Mouse (Mus musculus) forebrain, embryonic 14.5 days (tissue): ENCODE data around the gene Gm10160. TPM values are rescaled to one million over a fixed set of nuclear protein-coding genes. Genes with fewer than 3 reads are reported as not detected.

Source experiments
- ATAC-seq: fragments of 200-750 bp; cut with Nextera tagmentation; 2 replicates; pipeline ENCODE4 v1.8.0; 2017; ENCODE audit warnings: mild to moderate bottlenecking, moderate library complexity
- DNase-seq: peaks from one replicate; pipeline ENCODE4 v3.0.0-alpha.2; 2015; ENCODE audit warnings: low spot score
- H3K27ac ChIP-seq: fragments of 300-500 bp; sonication (generic); 2 replicates; pipeline ENCODE4 v1.5.1; 2014; ENCODE audit warnings: low read depth, mild to moderate bottlenecking, control low read depth, low read length, moderate library complexity
- H3K27me3 ChIP-seq: fragments of 300-500 bp; sonication (generic); replicated peaks from 2 replicates; pipeline ENCODE4 v1.6.1; 2014; ENCODE audit warnings: low read length, control low read depth, mixed read lengths; ENCODE audit not compliant: control insufficient read depth, insufficient read depth
- H3K36me3 ChIP-seq: fragments of 300-500 bp; sonication (generic); 2 replicates; pipeline ENCODE4 v1.6.1; 2014; ENCODE audit warnings: low read length, control low read depth; ENCODE audit not compliant: control insufficient read depth, insufficient read depth
- H3K4me1 ChIP-seq: fragments of 300-500 bp; sonication (generic); 2 replicates; pipeline ENCODE4 v1.6.1; 2014; ENCODE audit warnings: antibody characterized with exemption, low read length, control low read depth; ENCODE audit not compliant: control insufficient read depth, insufficient read depth
- H3K4me2 ChIP-seq: fragments of 300-500 bp; sonication (generic); 2 replicates; pipeline ENCODE4 v1.6.1; 2014; ENCODE audit warnings: mild to moderate bottlenecking, control low read depth, low read length
- H3K4me3 ChIP-seq: fragments of 300-500 bp; sonication (generic); 2 replicates; pipeline ENCODE4 v1.5.1; 2014; ENCODE audit warnings: low read depth, low read length, control low read depth
- H3K9ac ChIP-seq: fragments of 300-500 bp; sonication (generic); 2 replicates; pipeline ENCODE4 v1.6.1; 2014; ENCODE audit warnings: mild to moderate bottlenecking, low read length, control low read depth, moderate library complexity
- H3K9me3 ChIP-seq: fragments of 300-500 bp; sonication (generic); replicated peaks from 2 replicates; pipeline ENCODE4 v1.6.1; 2016; ENCODE audit warnings: low read length, control low read depth, mixed read lengths; ENCODE audit not compliant: control insufficient read depth
- WGBS: fragments of 180-500 bp; shearing (Covaris S2); extraction: QIAGEN DNeasy Blood & Tissue Kit; methylation state at CpG from one replicate; pipeline ENCODE4 v1.1.7; 2014; 5-methylcytosine and 5-hydroxymethylcytosine counted together
- polyA plus RNA-seq: library from polyadenylated mRNA; unstranded; fragments of >200 nt; fragmentation: Nextera tagmentation; extraction: Ambion mirVana; gene quantifications from 2 replicates; pipeline ENCODE4 v1.2.1, GENCODE M21; 2014

The Gm10160 gene
- polyA plus RNA-seq, 1 experiment from 2014 or later = not detected

DNA sequence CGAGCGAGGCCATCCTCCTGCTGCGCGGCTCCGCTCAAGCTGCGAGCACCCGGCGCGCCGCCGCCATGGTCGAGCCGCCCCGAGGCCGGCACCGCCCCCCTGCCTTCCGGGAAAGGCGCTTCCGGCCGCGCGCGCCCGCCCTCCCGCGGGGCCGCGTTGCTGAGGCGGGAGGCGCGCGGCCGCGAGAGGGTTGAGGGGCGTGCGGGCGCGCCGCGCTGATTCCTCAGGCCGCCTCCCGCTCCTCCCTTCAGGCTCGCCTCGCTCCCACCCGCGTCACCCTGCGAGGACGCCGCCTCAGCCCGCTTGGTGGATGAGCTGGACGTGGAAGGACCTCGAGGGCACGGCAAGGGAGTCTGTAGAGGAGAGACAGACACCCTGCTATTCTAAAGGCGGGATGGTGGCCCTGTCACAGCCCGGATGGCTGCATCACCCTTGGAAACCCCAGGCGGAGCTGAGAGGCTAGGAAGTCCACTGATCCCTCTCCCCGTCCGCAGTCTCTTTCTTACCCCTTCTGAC lies 26.2 kb downstream of the Gm10160 start, which contains the start of gene Btbd1:
Gene Btbd1, minus strand, starts transcription at position 53 of the 516 bp plus-strand sequence.
- H3K27me3 ChIP-seq = no peaks in the 10 kb centered on the region
- WGBS = under 1% methylated on average over 56 of the region's 58 CpGs
- H3K9me3 ChIP-seq = no peaks in the 10 kb centered on the region
- ATAC-seq = peak; percentile 94
- H3K4me3 ChIP-seq = peak within 1 kb of the TSS; percentile 83
- H3K27ac ChIP-seq = peak within 1 kb of the TSS; percentile 94
- H3K4me2 ChIP-seq = peak within 1 kb of the TSS; percentile 77
- peak; percentile 94 for DNase-seq
- H3K4me1 ChIP-seq = peaks cover 30% of the 10 kb centered on the region
- no peaks in the 10 kb centered on the region for H3K36me3 ChIP-seq
- H3K9ac ChIP-seq = peak within 1 kb of the TSS; percentile 89

GRCm38 (mm10) chr7:81828681-81829378 lies 26.8 kb downstream of the Gm10160 start:
- Histone ChIP-seq H3K4me3 (peak overlapping the region; percentile 83), H3K4me1 (peaks cover 30% of the 10 kb centered on the region), H3K27me3 (no peaks in the 10 kb centered on the region), H3K27ac (peak overlapping the region; percentile 94), H3K4me2 (peak overlapping the region; percentile 77), H3K9ac (peak overlapping the region; percentile 89), H3K9me3 (no peaks in the 10 kb centered on the region), H3K36me3 (no peaks in the 10 kb centered on the region)
- peak; percentile 65 for DNase-seq
- ATAC-seq = peak; percentile 86
- under 1% methylated on average over 90 of the region's 91 CpGs for WGBS

DNA sequence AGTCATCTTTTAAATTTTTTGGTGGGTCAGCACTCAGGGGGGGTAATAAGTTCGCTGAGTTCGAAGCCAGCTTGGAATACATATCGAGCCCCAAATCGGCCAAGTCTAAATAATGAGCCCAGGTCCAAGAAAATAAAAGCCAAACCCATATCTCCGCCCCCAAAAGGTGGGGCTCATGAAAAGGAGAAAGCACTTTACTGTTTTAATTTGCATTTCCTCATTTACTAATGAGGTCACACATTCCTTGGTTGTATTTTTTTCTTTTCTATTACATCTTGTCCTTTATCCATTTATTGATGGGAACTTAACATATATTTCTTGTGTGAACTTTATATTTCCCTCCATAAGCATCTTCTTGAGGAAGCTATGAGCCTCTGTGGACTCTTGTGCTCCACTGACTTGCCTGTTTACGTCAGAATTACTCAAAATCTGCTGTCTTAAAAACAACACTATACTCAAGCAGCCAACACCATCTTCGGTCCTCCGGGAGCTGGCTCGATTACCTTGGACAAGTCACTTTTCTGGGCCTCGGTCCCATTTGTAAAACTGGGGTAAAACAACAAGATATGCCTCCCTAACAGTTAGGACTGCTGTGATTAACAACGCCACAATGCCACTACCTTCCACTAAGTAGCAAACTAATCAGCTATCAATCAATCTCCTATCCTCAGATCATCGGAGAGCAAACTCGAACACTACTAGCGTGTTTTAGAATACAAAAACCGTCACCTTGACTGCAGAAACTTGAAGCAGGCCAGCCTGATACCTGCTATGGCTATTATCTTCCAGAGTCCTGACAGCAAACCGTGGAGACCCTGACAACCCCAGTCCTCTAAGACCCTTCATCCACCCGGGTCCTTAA lies 27.6 kb downstream of the Gm10160 start:
- H3K36me3 ChIP-seq = no peaks in the 10 kb centered on the region
- H3K9ac ChIP-seq = peak overlapping the region; percentile 89
- DNase-seq = peak; percentile 23
- H3K4me2 ChIP-seq = peak overlapping the region; percentile 77
- H3K27ac ChIP-seq = peak overlapping the region; percentile 94
- WGBS = 10% methylated on average over 17 of the region's 17 CpGs
- peaks cover 30% of the 10 kb centered on the region for H3K4me1 ChIP-seq
- ATAC-seq = no peak
- no peaks in the 10 kb centered on the region for H3K27me3 ChIP-seq
- H3K9me3 ChIP-seq = no peaks in the 10 kb centered on the region
- H3K4me3 ChIP-seq = peak overlapping the region; percentile 83

- peak; percentile 8 for DNase-seq
- Histone ChIP-seq H3K9me3 (no peaks in the 10 kb centered on the region), H3K4me1 (peaks cover 30% of the 10 kb centered on the region), H3K4me2 (peak overlapping the region; percentile 4; the same call in 1 of the 2 replicates), H3K4me3 (no peak overlapping the region), H3K36me3 (no peaks in the 10 kb centered on the region), H3K9ac (no peak overlapping the region), H3K27ac (no peak overlapping the region), H3K27me3 (no peaks in the 10 kb centered on the region)
- no peak for ATAC-seq
- 14% methylated on average over 3 of the region's 3 CpGs for WGBS
These were observed 30.2 kb downstream of the Gm10160 start for GRCm38 (mm10) chr7:81825381-81825780.

DNA sequence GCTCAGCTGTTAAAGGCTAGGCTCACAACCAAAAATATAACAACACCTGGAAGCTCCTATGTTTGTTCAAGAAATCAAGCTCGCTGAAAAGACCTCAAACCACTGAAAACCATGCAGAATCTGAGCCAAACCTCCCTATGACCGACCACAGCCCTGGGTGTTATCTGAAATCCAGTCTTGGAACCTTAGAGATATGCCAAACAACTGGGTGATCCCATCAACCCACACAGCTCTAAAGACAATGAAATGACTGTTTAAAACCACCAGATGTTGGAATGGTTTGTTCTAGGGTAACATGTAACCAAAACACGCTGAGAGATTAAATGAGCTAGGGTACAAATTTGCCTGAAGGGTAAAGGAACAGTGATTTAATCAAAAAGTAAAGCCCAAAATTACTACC lies 30.7 kb downstream of the Gm10160 start:
- ATAC-seq = no peak
- Histone ChIP-seq H3K27me3 (no peaks in the 10 kb centered on the region), H3K9me3 (no peaks in the 10 kb centered on the region), H3K4me3 (no peak overlapping the region), H3K9ac (no peak overlapping the region), H3K27ac (no peak overlapping the region), H3K4me2 (no peak overlapping the region), H3K36me3 (no peaks in the 10 kb centered on the region), H3K4me1 (peaks cover 30% of the 10 kb centered on the region)
- no peak for DNase-seq
- 82% methylated on average over 3 of the region's 3 CpGs for WGBS

DNA sequence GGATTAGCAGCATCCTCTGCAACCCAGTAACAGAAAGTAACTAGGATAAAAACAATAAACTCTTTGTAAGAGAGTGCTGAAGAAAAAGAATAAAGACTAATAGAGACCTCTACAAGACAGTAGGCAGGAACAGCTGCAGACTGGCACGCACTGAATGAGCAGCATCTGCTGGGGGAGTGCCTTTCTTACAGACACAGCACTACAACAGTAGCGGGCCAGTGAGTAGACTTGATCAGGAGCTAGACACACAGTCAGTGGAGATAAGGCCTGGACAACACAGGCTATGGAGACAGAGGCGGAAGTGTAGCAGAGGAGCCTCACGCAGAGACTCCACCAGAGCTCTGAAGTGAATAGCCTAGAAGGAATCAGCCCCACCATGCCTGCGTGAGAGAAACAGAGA lies 49.5 kb downstream of the Gm10160 start:
- 70% methylated on average over 5 of the region's 5 CpGs for WGBS
- no peaks in the 10 kb centered on the region for H3K27me3 ChIP-seq
- H3K9ac ChIP-seq = no peak overlapping the region
- 0 out of 2 replicates have a peak, but pooled peaks cover 8% of the 10 kb centered on the region for H3K36me3 ChIP-seq
- H3K4me1 ChIP-seq = no peaks in the 10 kb centered on the region
- no peak overlapping the region for H3K4me3 ChIP-seq
- no peaks in the 10 kb centered on the region for H3K9me3 ChIP-seq
- no peak overlapping the region for H3K4me2 ChIP-seq
- ATAC-seq = peak; percentile 44; the same call in 1 of the 2 replicates
- DNase-seq = peak; percentile 38
- H3K27ac ChIP-seq = peak overlapping the region; percentile 35; the same call in 1 of the 2 replicates

Other genes with a start within 250 kb of the Gm10160 start
- 15.9 and 16.6 TPM in 2 replicates for gene Homer2, start 148.3 kb downstream of the Gm10160 start, polyA plus RNA-seq
- 172 and 180 TPM in 2 replicates for gene Ramac, start 92.9 kb downstream of the Gm10160 start, polyA plus RNA-seq
- 48.5 and 54.4 TPM in 2 replicates for gene 3110040N11Rik, start 66.3 kb downstream of the Gm10160 start, polyA plus RNA-seq
- 103 and 114 TPM in 2 replicates for gene Btbd1, start 26.4 kb downstream of the Gm10160 start, polyA plus RNA-seq
- gene Tm6sf1, start 3.2 kb upstream of the Gm10160 start, polyA plus RNA-seq = 8.4 and 10.7 TPM in 2 replicates
- 62.2 and 62.3 TPM in 2 replicates for gene Hdgfl3, start 78.7 kb upstream of the Gm10160 start, polyA plus RNA-seq
- 0.06 and 0.15 TPM in 2 replicates for gene Bnc1, start 136.5 kb upstream of the Gm10160 start, polyA plus RNA-seq